Mouse (Mus musculus) heart, embryonic 15.5 days (tissue): ENCODE measurements around the gene Zfp622. TPM values are rescaled to one million over a fixed set of nuclear protein-coding genes. Genes with fewer than 3 reads are reported as not detected.

ENCODE experiments used
- ATAC-seq: fragments of 200-750 bp; cut with Nextera tagmentation; replicated peaks from 2 replicates; pipeline ENCODE4 v1.8.0; 2017; ENCODE audit warnings: low read depth, moderate TSS enrichment; ENCODE audit not compliant: insufficient number of reproducible peaks, insufficient read depth, low FRiP score
- H3K27ac ChIP-seq: fragments of 300-500 bp; sonication (generic); 2 replicates; pipeline ENCODE4 v1.5.1; 2015; ENCODE audit warnings: mild to moderate bottlenecking, inconsistent platforms
- H3K27me3 ChIP-seq: fragments of 300-500 bp; sonication (generic); 2 replicates; pipeline ENCODE4 v1.6.1; 2015; ENCODE audit warnings: inconsistent platforms
- H3K36me3 ChIP-seq: fragments of 300-500 bp; sonication (generic); 2 replicates; pipeline ENCODE4 v1.6.1; 2015; ENCODE audit warnings: mild to moderate bottlenecking, inconsistent platforms
- H3K4me1 ChIP-seq: fragments of 300-500 bp; sonication (generic); replicated peaks from 2 replicates; pipeline ENCODE4 v1.6.1; 2015; ENCODE audit warnings: inconsistent platforms
- H3K4me2 ChIP-seq: fragments of 300-500 bp; sonication (generic); 2 replicates; pipeline ENCODE4 v1.6.1; 2015; ENCODE audit warnings: inconsistent platforms, mild to moderate bottlenecking, moderate library complexity
- H3K4me3 ChIP-seq: fragments of 300-500 bp; sonication (generic); 2 replicates; pipeline ENCODE4 v1.5.1; 2015; ENCODE audit warnings: mild to moderate bottlenecking, inconsistent platforms
- H3K9ac ChIP-seq: fragments of 300-500 bp; sonication (generic); 2 replicates; pipeline ENCODE4 v1.6.1; 2015; ENCODE audit warnings: mild to moderate bottlenecking, inconsistent platforms
- H3K9me3 ChIP-seq: fragments of 300-500 bp; sonication (generic); replicated peaks from 2 replicates; pipeline ENCODE4 v1.6.1; 2016; ENCODE audit warnings: inconsistent platforms
- WGBS: fragments of 180-500 bp; shearing (Covaris S2); methylation state at CpG from one replicate; pipeline ENCODE4 v1.1.7; 2015; ENCODE audit warnings: mixed read lengths; 5-methylcytosine and 5-hydroxymethylcytosine counted together
- polyA plus RNA-seq: library from polyadenylated mRNA; unstranded; fragments of >200 nt; fragmentation: Nextera tagmentation; extraction: Ambion mirVana; gene quantifications from 2 replicates; pipeline ENCODE4 v1.2.1, GENCODE M21; 2015

Zfp622 gene
- polyA plus RNA-seq, 1 experiment from 2014 or later, result 16.4 TPM

GRCm38 (mm10) chr15:25948257-25949223 is 35.6 kb upstream of the Zfp622 start:
- Histone ChIP-seq H3K36me3 (no peaks in the 10 kb centered on the region), H3K4me2 (no peak overlapping the region), H3K9ac (no peak overlapping the region), H3K27me3 (no peaks in the 10 kb centered on the region), H3K27ac (no peak overlapping the region), H3K4me1 (peaks cover 27% of the 10 kb centered on the region), H3K9me3 (no peaks in the 10 kb centered on the region), H3K4me3 (no peak overlapping the region)
- WGBS, result 75% methylated on average over 26 of the region's 26 CpGs
- ATAC-seq, result 0 out of 2 replicates have a peak, but pooled peaks have one; percentile 36

GRCm38 (mm10) chr15:25949696-25950095 is 34.5 kb upstream of the Zfp622 start:
- Histone ChIP-seq H3K4me3 (no peak overlapping the region), H3K27me3 (no peaks in the 10 kb centered on the region), H3K9me3 (no peaks in the 10 kb centered on the region), H3K4me2 (no peak overlapping the region), H3K36me3 (no peaks in the 10 kb centered on the region), H3K4me1 (peaks cover 21% of the 10 kb centered on the region), H3K9ac (no peak overlapping the region), H3K27ac (no peak overlapping the region)
- WGBS, result 74% methylated on average over 9 of the region's 9 CpGs
- no peak for ATAC-seq

- no peaks in the 10 kb centered on the region for H3K27me3 ChIP-seq
- 67% methylated on average over 5 of the region's 5 CpGs for WGBS
- peaks cover 18% of the 10 kb centered on the region for H3K4me1 ChIP-seq
- H3K4me3 ChIP-seq, result no peak overlapping the region
- H3K27ac ChIP-seq, result no peak overlapping the region
- no peaks in the 10 kb centered on the region for H3K9me3 ChIP-seq
- no peak for ATAC-seq
- no peak overlapping the region for H3K4me2 ChIP-seq
- no peak overlapping the region for H3K9ac ChIP-seq
- H3K36me3 ChIP-seq, result no peaks in the 10 kb centered on the region
Measured at GRCm38 (mm10) chr15:25950584-25950983, 33.6 kb upstream of the Zfp622 start.

GRCm38 (mm10) chr15:25951037-25951436 is 33.1 kb upstream of the Zfp622 start:
- WGBS, result 59% methylated on average over 4 of the region's 4 CpGs
- no peaks in the 10 kb centered on the region for H3K36me3 ChIP-seq
- no peak overlapping the region for H3K4me2 ChIP-seq
- H3K4me1 ChIP-seq, result peaks cover 20% of the 10 kb centered on the region
- H3K9me3 ChIP-seq, result no peaks in the 10 kb centered on the region
- H3K4me3 ChIP-seq, result no peak overlapping the region
- H3K27me3 ChIP-seq, result no peaks in the 10 kb centered on the region
- no peak overlapping the region for H3K27ac ChIP-seq
- no peak overlapping the region for H3K9ac ChIP-seq
- ATAC-seq, result no peak

- Histone ChIP-seq H3K4me3 (no peak overlapping the region), H3K36me3 (no peaks in the 10 kb centered on the region), H3K9ac (no peak overlapping the region), H3K4me1 (peaks cover 26% of the 10 kb centered on the region), H3K9me3 (no peaks in the 10 kb centered on the region), H3K27me3 (no peaks in the 10 kb centered on the region), H3K27ac (no peak overlapping the region; the same call in 1 of the 2 replicates), H3K4me2 (no peak overlapping the region)
- 55% methylated on average over 5 of the region's 5 CpGs for WGBS
- ATAC-seq, result no peak
Measured at GRCm38 (mm10) chr15:25956001-25956400, 28.2 kb upstream of the Zfp622 start.

GRCm38 (mm10) chr15:25956422-25957117 is 27.6 kb upstream of the Zfp622 start:
- H3K4me3 ChIP-seq, result no peak overlapping the region
- no peak for ATAC-seq
- H3K36me3 ChIP-seq, result no peaks in the 10 kb centered on the region
- peak overlapping the region; percentile 50 for H3K27ac ChIP-seq
- WGBS, result 46% methylated on average over 11 of the region's 11 CpGs
- no peak overlapping the region for H3K4me2 ChIP-seq
- H3K27me3 ChIP-seq, result no peaks in the 10 kb centered on the region
- H3K4me1 ChIP-seq, result peaks cover 26% of the 10 kb centered on the region
- no peak overlapping the region for H3K9ac ChIP-seq
- H3K9me3 ChIP-seq, result no peaks in the 10 kb centered on the region

GRCm38 (mm10) chr15:25957651-25958050 is 26.5 kb upstream of the Zfp622 start:
- Histone ChIP-seq H3K27me3 (no peaks in the 10 kb centered on the region), H3K4me3 (no peak overlapping the region), H3K4me2 (no peak overlapping the region), H3K36me3 (no peaks in the 10 kb centered on the region), H3K9me3 (no peaks in the 10 kb centered on the region), H3K4me1 (peaks cover 26% of the 10 kb centered on the region), H3K27ac (no peak overlapping the region), H3K9ac (no peak overlapping the region)
- WGBS, result 68% methylated on average over 10 of the region's 10 CpGs
- no peak for ATAC-seq

GRCm38 (mm10) chr15:25959375-25959774 is 24.8 kb upstream of the Zfp622 start:
- ATAC-seq, result peak; percentile 65
- WGBS, result 20% methylated on average over 5 of the region's 5 CpGs

GRCm38 (mm10) chr15:25960231-25960630 is 23.9 kb upstream of the Zfp622 start:
- peaks cover 18% of the 10 kb centered on the region for H3K4me1 ChIP-seq
- no peaks in the 10 kb centered on the region for H3K27me3 ChIP-seq
- WGBS, result 70% methylated on average over 5 of the region's 5 CpGs
- no peaks in the 10 kb centered on the region for H3K9me3 ChIP-seq
- H3K9ac ChIP-seq, result no peak overlapping the region
- H3K4me2 ChIP-seq, result no peak overlapping the region
- ATAC-seq, result no peak
- H3K36me3 ChIP-seq, result no peaks in the 10 kb centered on the region; the same call in 1 of the 2 replicates
- H3K27ac ChIP-seq, result no peak overlapping the region
- no peak overlapping the region for H3K4me3 ChIP-seq

More at GRCm38 (mm10) chr15:25959375-25959774, 24.8 kb upstream of the Zfp622 start:
- H3K4me1 ChIP-seq, result peaks cover 26% of the 10 kb centered on the region
- H3K9me3 ChIP-seq, result no peaks in the 10 kb centered on the region
- H3K27me3 ChIP-seq, result no peaks in the 10 kb centered on the region
- H3K4me3 ChIP-seq, result no peak overlapping the region
- H3K4me2 ChIP-seq, result no peak overlapping the region
- H3K9ac ChIP-seq, result no peak overlapping the region
- no peak overlapping the region for H3K27ac ChIP-seq
- H3K36me3 ChIP-seq, result no peaks in the 10 kb centered on the region; the same call in 1 of the 2 replicates

- Histone ChIP-seq H3K4me3 (no peak overlapping the region), H3K9ac (no peak overlapping the region), H3K9me3 (no peaks in the 10 kb centered on the region), H3K27ac (peak overlapping the region; percentile 39), H3K36me3 (peaks cover 6% of the 10 kb centered on the region; the same call in 1 of the 2 replicates), H3K4me2 (no peak overlapping the region), H3K27me3 (no peaks in the 10 kb centered on the region), H3K4me1 (peaks cover 9% of the 10 kb centered on the region; the same call in 1 of the 2 replicates)
- ATAC-seq, result no peak
- WGBS, result 40% methylated on average over 6 of the region's 6 CpGs
Measured at GRCm38 (mm10) chr15:25966220-25966774, 17.9 kb upstream of the Zfp622 start.

GRCm38 (mm10) chr15:25971596-25971995 is 12.6 kb upstream of the Zfp622 start:
- H3K4me2 ChIP-seq, result no peak overlapping the region
- no peaks in the 10 kb centered on the region for H3K9me3 ChIP-seq
- H3K36me3 ChIP-seq, result peaks cover 16% of the 10 kb centered on the region
- H3K27me3 ChIP-seq, result no peaks in the 10 kb centered on the region
- no peak for ATAC-seq
- peaks cover 9% of the 10 kb centered on the region; the same call in 1 of the 2 replicates for H3K4me1 ChIP-seq
- H3K27ac ChIP-seq, result no peak overlapping the region
- WGBS, result 82% methylated on average over 9 of the region's 9 CpGs
- no peak overlapping the region for H3K9ac ChIP-seq
- no peak overlapping the region for H3K4me3 ChIP-seq
